Mouse (Mus musculus) spleen, postnatal 14 days (tissue): Measurements from ENCODE around the gene Scrn2.

Source experiments
- DNase-seq, 2 experiments: peaks; one replicate each; pipeline ENCODE4 v3.0.0; 2021 to 2022; ENCODE audit warnings: low spot score in 2 of 2

The Scrn2 gene

GRCm38 (mm10) chr11:97017696-97018582 is 11.8 kb upstream of the Scrn2 start:
- no peak for DNase-seq

GRCm38 (mm10) chr11:97018583-97019344 is 11.0 kb upstream of the Scrn2 start:
- DNase-seq = no peak

GRCm38 (mm10) chr11:97019345-97019708 is 10.4 kb upstream of the Scrn2 start:
- no peak for DNase-seq

GRCm38 (mm10) chr11:97021121-97021765 is 8.5 kb upstream of the Scrn2 start:
- DNase-seq = no peak

GRCm38 (mm10) chr11:97021873-97022484 is 7.8 kb upstream of the Scrn2 start:
- DNase-seq = peak; percentile 54 to 71

- no peak for DNase-seq
Observed at GRCm38 (mm10) chr11:97024977-97025376, 4.8 kb upstream of the Scrn2 start.

- peak; percentile 73 to 89 for DNase-seq
Observed at GRCm38 (mm10) chr11:97025721-97026344, 3.9 kb upstream of the Scrn2 start.

- no peak for DNase-seq
Observed at GRCm38 (mm10) chr11:97030426-97030825, 688 bp downstream of the Scrn2 start.

- DNase-seq = no peak
Observed at GRCm38 (mm10) chr11:97031977-97032376, 2.2 kb downstream of the Scrn2 start.

GRCm38 (mm10) chr11:97032499-97032898 is 2.8 kb downstream of the Scrn2 start:
- no peak for DNase-seq

- DNase-seq = no peak
Observed at GRCm38 (mm10) chr11:97033781-97034180, 4.0 kb downstream of the Scrn2 start.

- no peak for DNase-seq
Observed at GRCm38 (mm10) chr11:97036141-97036540, 6.4 kb downstream of the Scrn2 start.

GRCm38 (mm10) chr11:97038881-97039280 is 9.1 kb downstream of the Scrn2 start:
- no peak for DNase-seq

- no peak for DNase-seq
Observed at GRCm38 (mm10) chr11:97040301-97041021, 10.7 kb downstream of the Scrn2 start.

GRCm38 (mm10) chr11:97041022-97041899 is 11.5 kb downstream of the Scrn2 start, which contains the start of the genes Lrrc46 and Mrpl10:
Gene Lrrc46, minus strand, starts transcription at chr11:97041407.
Gene Mrpl10, plus strand, starts transcription at chr11:97041560.
- DNase-seq = peak; percentile 77 to 87

GRCm38 (mm10) chr11:97044902-97045301 is 15.2 kb downstream of the Scrn2 start:
- DNase-seq = no peak

- no peak for DNase-seq
Observed at GRCm38 (mm10) chr11:97045861-97046260, 16.1 kb downstream of the Scrn2 start.

GRCm38 (mm10) chr11:97048090-97048650 is 18.4 kb downstream of the Scrn2 start:
- no peak for DNase-seq

GRCm38 (mm10) chr11:97049492-97050085 is 19.9 kb downstream of the Scrn2 start:
- DNase-seq = no peak
